Mouse (Mus musculus): Measurements from ENCODE around the gene Spon1.

DNA sequence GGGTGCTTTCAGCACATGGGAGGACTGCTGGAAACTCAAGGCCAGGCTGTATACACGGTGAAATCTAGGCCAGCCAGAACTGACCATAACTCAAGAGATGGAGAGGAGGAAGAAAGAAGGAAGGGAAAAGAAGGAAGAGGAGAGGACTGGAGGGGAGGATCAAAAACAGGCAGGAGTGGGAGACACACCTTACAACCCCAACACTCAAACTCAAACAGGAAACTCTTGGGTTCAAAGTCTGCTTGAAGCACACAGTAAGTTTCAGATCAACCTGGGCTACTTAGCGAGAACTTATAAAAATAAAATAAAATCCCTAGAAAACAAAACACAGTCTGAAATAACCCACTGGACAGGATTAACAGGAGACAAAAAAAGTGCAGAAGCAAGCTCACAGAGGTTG, 280.0 kb downstream of the Spon1 start:
- TF ChIP-seq CTCF (IDR thresholded peaks at IDR 0.05) (no peak), EP300 (IDR thresholded peaks at IDR 0.05) (no peak)
